Mouse (Mus musculus) kidney, adult 9 months (tissue): ENCODE data around the gene Kcnj6.

Experiments
- DNase-seq: peaks from one replicate; pipeline ENCODE4 v3.0.0; 2022

The Kcnj6 gene

DNA sequence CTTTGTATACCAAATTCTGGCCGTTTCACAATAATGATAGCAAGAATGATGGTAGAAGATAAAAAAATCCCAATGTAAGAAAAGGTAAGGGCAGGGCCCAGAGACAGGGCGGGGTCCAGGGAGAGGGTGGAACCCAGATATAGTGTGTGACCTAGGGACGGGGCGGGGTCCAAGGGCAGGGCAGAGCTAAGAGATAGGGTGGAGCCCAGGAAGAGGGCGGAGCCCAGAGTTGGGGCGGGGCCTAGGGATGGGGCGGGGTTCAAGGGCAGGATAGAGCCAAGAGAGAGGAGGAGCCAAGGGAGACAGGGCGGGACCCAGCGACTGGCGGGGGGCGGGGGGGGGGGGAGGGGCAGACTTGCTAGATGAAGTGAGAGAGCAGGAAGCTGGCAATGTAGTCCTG lies 236.8 kb downstream of the Kcnj6 start:
- no peak for DNase-seq

- no peak for DNase-seq
Observed at GRCm38 (mm10) chr16:94759761-94760160, 237.7 kb downstream of the Kcnj6 start.

DNA sequence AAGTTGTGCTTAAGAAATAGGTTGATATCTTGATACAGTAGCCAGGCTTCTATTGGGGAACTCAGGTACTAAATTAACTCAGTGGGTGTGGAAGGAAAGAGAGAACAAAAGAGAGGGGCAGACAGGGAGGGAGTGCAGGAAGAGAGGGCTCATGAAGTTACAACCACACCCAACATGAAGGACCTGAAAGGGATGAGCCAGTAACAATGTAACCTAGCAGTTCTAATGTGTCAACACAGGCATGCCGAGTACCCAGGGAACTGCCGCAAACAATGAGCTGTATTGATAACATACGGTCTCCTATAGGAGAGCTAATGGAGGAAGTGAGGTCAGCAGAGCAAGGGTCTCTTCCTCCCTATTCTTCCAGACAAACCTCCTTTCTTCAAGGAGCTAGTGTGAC lies 238.9 kb downstream of the Kcnj6 start:
- no peak for DNase-seq

DNA sequence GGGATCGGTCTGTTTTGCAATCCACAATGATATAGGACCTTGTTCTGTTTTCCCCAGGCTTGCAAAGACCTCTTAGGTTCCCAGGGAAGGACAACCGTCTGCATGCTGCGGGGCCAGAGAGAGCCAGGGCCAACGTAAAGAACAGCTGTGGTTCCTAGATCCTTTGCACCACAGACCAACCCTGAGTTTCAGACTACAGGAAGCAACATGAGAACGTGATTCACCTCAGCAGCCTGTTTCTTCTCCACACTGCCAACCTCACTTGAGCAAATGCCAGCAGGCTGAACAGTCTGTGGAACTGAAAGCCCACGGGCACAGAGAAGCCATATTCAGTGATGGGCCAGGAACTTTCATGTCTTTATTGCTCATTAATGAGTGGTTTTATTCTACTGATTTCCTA lies 241.1 kb downstream of the Kcnj6 start:
- no peak for DNase-seq

DNA sequence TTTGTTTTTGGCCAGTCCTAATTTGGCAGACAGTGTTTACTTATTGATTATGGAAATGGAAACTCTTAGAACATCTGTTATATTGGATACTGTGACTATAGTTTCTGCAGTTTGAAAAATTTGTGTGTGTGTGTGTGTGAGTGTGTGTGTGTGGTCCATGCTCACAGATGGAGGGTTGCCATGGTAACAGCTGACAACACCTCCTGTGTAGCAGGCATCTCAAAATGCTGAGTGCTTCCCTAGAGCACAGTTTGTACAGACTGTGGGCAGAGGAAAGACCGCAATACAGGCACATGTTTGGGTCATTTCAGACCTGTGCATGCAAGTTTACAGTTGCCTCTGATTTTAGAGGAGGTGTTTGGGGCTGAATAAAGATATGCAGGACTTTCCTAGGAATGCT lies 244.0 kb downstream of the Kcnj6 start:
- no peak for DNase-seq

- DNase-seq: no peak
Observed at GRCm38 (mm10) chr16:94752781-94753180, 244.7 kb downstream of the Kcnj6 start.

DNA sequence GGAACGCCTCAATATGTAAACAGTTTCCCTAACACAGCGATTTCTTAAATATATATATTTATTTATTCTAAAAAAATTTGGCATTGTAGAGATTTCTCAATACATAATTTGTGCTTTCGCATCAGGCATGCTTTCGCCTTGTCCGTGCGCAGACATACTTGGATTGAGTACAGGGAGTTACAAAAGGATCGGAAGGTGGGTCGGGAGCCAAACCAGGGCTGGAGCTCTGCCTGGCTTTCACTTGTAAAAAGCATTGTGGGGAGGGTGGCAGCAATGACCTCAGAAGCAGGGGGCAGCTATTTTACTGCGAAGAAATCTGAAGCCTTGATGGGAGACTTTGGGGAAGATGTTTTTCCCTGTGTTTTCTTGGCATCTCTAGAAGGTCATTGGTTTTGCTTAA lies 252.5 kb downstream of the Kcnj6 start:
- no peak for DNase-seq

DNA sequence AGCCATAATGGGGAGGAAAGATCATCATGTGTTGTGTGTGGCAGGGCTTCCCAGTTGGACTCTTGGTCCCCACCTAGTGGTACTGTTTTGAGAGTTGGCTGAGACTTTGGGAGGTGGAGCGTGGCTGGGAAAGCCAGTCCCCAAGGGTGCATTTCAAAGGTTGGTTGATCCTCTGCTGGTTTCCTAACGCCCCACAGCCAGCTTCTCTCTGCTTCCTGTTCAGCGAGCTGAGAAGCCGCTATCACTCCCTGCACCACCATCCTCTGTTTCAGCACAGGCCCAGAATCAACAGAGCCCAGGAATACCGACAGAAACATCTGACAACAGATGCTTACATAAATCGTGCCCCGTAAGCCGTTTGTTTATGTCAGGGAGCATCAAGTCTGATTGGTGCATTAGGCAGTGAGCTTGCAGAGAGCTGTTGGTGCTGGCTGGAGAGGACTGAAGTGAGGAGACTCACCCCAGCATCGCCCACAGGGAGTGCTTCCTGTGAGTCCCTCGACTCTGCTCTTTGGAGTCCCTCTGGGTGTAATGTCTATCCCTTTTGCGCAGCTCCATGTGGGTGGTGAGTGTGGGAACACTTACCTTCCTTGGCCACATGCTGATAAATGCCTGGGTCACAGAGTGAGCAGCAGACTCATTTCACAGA lies 253.5 kb downstream of the Kcnj6 start:
- peak; percentile 65 for DNase-seq

- no peak for DNase-seq
Observed at GRCm38 (mm10) chr16:94737359-94737687, 260.2 kb downstream of the Kcnj6 start.

DNA sequence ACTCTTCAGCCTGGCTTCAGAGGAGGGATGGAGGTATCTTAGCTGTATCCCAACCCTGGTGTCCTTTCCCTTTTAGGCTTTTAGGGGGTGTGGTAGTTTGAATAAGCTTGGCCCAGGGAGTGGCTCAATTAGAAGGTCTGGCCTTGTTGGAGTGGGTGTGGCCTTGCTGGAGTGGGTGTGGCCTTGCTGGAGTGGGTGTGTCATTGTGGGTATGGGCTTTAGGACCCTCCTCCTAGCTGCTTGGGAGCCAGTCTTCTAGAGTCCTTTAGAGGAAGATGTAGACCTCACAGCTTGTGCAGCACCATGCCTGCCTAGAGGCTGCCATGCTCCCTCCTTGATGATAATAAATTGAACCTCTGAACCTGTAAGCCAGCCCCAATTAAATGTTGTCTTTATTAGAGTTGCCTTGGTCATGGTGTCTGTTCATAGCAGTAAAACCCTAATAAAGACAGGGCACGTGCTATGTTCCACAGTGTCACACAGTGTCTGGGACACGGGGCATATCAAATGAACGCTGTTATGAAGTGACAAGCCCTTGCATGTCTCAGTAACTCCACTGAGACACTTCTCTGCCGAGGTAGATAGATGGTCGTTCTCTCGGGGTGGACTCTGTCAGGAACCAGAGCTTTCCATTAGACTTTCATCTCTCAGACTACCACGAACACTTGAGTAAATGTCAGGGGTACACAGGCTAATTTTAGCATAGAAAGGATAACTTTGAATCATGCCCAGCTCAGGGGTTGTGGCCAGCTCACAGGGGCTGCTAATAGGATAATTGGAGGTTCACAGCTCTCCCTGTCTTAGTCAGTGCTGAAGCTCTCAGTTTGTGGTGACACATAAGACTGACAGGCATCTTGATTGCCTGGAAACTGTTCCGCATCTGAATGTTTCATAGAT lies 260.8 kb downstream of the Kcnj6 start:
- DNase-seq: no peak

DNA sequence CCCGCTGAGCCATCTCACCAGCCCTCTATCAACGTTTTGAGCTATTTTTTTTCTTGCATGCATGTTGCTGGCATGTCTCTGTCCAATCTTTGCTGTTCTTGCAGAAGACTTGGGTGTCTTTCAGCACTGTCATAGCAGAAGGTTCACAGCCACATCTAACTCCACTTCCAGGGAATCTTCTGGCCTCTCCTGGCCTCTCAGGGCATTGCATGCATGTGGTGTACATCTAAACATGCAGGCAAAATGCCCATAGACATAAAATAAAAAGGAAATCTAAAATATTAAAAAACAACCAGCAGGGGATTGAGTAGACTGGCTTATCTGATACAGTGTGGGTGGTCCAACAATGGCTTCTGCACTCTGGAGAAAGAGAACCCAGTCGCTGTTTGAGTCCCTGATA lies 262.0 kb downstream of the Kcnj6 start:
- no peak for DNase-seq

DNA sequence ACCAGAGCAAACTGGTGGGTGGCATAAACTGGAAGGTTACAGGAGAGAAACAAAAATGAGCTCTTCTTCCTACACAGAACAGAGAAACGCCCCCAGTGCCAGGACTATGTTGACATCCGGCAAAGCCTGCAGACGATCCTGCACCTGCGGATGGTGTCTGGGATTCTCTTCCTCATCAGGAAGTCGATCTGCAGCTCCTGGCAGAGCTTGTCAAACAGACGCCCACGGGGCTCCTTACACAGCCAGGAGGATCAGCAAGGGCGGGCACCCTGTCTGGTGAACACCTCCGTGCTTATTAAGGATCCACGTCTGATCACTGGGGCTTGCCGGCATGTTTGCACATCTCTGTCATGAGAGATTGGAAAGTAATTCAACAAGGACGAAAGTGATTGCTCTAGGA lies 266.5 kb downstream of the Kcnj6 start:
- DNase-seq: no peak

GRCm38 (mm10) chr16:94729236-94729635 lies 268.3 kb downstream of the Kcnj6 start:
- no peak for DNase-seq

GRCm38 (mm10) chr16:94724747-94725211 lies 272.7 kb downstream of the Kcnj6 start:
- DNase-seq: no peak

GRCm38 (mm10) chr16:94724061-94724596 lies 273.4 kb downstream of the Kcnj6 start:
- DNase-seq: peak; percentile 86

- DNase-seq: no peak
Observed at GRCm38 (mm10) chr16:94722936-94723335, 274.6 kb downstream of the Kcnj6 start.

DNA sequence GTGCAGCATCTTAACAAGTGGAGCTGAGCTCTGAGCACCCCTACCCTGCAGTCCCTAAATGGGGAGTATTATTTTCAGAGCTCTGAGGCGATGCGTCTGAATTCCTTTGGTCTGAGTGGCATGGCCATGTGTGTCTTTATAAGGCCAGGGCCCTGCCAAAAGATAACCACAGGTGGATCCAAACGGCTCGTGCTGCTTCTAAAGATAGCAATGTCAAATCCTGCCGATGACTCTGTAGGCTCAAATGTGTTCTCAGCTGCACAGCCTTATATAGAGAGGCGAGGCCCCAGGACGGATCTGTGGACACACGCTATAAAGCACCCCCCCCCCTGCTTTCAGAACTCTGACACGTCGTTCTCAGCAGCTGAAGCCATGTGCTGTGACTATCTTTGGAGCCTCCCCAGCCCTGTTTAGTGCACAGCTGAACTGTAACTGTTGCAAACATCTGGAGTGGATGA lies 275.9 kb downstream of the Kcnj6 start:
- DNase-seq: no peak

- DNase-seq: no peak
Observed at GRCm38 (mm10) chr16:94720476-94721153, 276.9 kb downstream of the Kcnj6 start.

- no peak for DNase-seq
Observed at GRCm38 (mm10) chr16:94719488-94719887, 278.0 kb downstream of the Kcnj6 start.

DNA sequence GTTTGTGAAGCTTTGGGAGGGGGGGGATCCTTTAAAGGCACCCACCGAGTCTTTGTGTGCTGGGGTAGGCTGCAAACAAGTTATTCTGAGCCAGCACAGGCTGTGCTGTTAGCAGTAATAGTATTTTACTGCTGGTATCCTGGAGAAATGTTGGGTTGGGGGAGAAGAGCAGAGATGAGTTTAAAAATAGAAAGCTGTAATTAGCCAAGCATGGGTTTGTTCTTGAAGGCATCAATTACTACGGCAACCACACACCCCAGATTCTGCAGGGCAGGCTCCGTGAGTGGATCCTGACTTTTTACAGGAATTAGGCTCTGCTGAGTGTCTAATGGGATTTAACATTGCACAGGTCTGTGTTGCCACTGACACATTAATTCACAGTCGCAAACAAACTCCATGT lies 278.6 kb downstream of the Kcnj6 start:
- no peak for DNase-seq

DNA sequence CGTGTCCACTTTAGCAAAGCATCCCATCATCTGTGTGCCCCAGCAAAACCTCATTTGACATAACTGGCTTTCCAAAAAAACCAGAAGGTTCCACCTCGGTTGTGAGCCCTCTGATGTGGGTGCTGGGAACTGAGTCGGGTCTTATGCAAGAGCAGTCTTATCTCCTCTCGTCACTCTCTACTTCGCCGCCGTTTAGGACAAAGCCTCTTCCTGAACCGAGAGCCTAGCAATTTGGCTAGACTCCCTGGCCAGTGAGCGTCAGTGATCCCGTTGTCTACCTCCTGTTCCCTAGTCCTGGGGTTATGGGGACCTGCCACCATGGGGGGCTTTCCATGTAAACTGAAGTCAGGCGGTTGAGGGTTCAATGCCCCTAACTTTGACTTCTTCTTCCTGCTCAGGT lies 280.4 kb downstream of the Kcnj6 start:
- DNase-seq: no peak

DNA sequence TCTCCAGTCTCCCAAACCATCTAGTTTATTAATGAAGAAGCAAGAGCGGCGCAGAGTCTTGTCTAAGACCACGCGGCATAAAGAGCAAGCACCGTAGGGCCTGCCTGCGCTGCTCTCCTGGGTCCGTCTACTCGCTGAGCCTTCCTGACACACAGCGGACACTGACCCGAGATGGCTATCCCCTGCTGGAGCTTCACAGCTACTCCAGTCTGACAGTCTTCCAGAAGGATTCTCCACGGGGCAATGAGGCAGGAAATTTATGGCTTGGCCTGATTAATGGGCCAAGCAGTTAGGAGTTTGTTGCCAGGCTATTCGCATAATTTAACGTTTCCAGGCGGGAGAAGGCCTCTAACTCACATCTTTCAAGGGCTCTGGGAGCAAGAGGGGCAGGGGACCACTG lies 283.0 kb downstream of the Kcnj6 start:
- no peak for DNase-seq

GRCm38 (mm10) chr16:94713480-94714094 lies 283.9 kb downstream of the Kcnj6 start:
- peak; percentile 76 for DNase-seq
